Mouse (Mus musculus): ENCODE data around the gene Dip2a. TPM values are rescaled to one million over a fixed set of nuclear protein-coding genes. Genes with fewer than 3 reads are reported as not detected.
A peak's percentile ranks its signal among the peaks of the same experiment; 100 is the strongest.

Dip2a gene
- total RNA-seq (2021) (1 to 10 TPM; 8.4 to 9.2 TPM), polyA plus RNA-seq (2012; rRNA removed) (7.5 and 9.9 TPM in 2 replicates)
- long read RNA-seq, result 0 reads

DNA sequence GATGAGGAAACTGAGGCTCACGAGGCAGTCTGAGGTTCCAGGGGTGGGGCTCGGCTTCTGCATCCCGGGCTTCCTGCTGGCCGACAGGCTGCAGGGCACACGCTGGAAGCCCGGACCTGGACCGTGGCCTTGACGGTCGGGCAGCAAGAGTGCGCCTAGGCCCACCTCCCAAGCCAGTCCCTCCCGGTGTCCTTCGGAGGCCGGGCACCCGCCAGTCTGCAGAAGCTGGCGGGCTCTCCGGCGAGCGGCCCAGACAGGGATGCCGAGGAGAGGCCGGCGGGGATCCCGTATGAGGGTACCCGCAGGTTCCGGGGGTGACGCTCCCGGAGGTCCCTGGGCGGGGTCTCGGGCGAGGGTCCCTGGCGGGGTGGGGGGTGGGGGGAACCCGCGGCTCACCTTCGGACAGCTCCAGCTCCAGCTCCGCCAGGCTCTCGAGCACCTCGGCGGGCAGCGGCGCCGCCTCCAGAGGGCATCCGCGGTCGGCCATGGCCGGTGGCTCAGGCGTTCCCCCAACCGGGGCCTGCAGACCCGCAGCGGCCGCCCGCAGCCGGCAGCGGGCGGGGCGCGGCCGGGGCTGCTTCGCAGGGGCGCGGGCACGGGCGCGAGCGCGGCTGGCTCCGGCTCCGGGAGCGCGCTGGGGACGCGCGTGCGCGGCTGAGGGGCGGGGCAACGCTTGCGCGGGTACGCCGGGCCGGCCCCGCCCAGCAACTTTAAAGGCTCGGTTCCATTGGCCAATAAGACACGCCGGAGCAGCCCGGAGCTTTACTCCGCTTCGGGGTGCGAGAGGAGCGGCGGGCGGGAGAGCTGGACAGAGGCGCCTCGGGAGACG lies at the start of gene Dip2a:
Gene Dip2a (minus strand): TSS at position 581 of the 829 bp plus-strand sequence.
- Histone ChIP-seq H3K27ac (peak within 1 kb of the TSS; percentile 89), H3K79me2 (replicated peaks; ENCODE audit: control insufficient read depth, insufficient read depth, low read length) (peaks cover 4% of the 10 kb centered on the region), H3K36me3 (ENCODE audit: control insufficient read depth, insufficient read depth, low read length) (no peaks in the 10 kb centered on the region), H3K9ac (ENCODE audit: low read depth, low read length) (peak within 1 kb of the TSS; percentile 97), H3K4me3 (peak within 1 kb of the TSS; percentile 74), H3K4me1 (ENCODE audit: control insufficient read depth, insufficient read depth, low read length) (peaks cover 3% of the 10 kb centered on the region), H3K27me3 (ENCODE audit: control insufficient read depth, insufficient read depth, low read length) (no peaks in the 10 kb centered on the region)
- intact Hi-C loops (cut with DNase I), result no loop called here
- peak; percentile 98 to 99 for DNase-seq
- TF ChIP-seq EP300 (IDR thresholded peaks at IDR 0.05; ENCODE audit: insufficient read depth, low read depth, low read length) (no peak), POLR2A (IDR thresholded peaks at IDR 0.05; ENCODE audit: insufficient read depth, low read depth, low read length) (peak; percentile 62; the same call in 1 of the 2 replicates), CTCF (IDR thresholded peaks at IDR 0.05) (no peak)
- WGBS, result under 1% methylated on average over 91 of the region's 94 CpGs

DNA sequence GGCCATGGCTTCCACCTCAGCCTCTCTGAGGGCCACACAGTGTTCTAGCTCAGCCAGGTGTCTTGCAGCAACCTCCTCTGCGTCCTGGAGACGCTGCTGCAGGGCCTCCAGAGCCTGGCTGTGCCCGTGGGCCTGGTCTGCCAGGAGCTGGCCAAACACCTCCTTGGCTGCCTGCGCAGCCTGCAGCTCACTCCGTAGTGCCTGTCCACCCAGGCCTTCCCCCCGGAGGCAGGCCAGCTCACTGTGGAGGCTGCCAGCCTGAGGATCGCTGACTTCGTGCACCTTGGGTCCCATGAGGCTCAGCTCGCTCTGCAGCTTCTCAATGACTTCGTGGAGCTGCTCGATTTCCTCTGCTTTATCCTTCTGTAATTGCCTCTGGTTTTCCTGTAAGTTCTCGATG lies 47.5 kb upstream of the Dip2a start:
- 94% methylated on average over 12 of the region's 12 CpGs for WGBS
- no peaks in the 10 kb centered on the region for H3K36me3 ChIP-seq (ENCODE audit: control insufficient read depth, insufficient read depth, low read length)
- no peaks in the 10 kb centered on the region for H3K79me2 ChIP-seq (replicated peaks; ENCODE audit: control insufficient read depth, insufficient read depth, low read length)
- no peak overlapping the region for H3K27ac ChIP-seq
- no peak overlapping the region for H3K4me3 ChIP-seq
- no peaks in the 10 kb centered on the region for H3K4me1 ChIP-seq (ENCODE audit: control insufficient read depth, insufficient read depth, low read length)
- intact Hi-C loops (cut with DNase I), result no loop called here
- no peak overlapping the region for H3K9ac ChIP-seq (ENCODE audit: low read depth, low read length)
- no peaks in the 10 kb centered on the region for H3K27me3 ChIP-seq (ENCODE audit: control insufficient read depth, insufficient read depth, low read length)
- no peak for TF ChIP-seq CTCF (IDR thresholded peaks at IDR 0.05)
- TF ChIP-seq POLR2A (IDR thresholded peaks at IDR 0.05; ENCODE audit: insufficient read depth, low read depth, low read length), result no peak
- TF ChIP-seq EP300 (IDR thresholded peaks at IDR 0.05; ENCODE audit: insufficient read depth, low read depth, low read length), result no peak
- no peak for DNase-seq

DNA sequence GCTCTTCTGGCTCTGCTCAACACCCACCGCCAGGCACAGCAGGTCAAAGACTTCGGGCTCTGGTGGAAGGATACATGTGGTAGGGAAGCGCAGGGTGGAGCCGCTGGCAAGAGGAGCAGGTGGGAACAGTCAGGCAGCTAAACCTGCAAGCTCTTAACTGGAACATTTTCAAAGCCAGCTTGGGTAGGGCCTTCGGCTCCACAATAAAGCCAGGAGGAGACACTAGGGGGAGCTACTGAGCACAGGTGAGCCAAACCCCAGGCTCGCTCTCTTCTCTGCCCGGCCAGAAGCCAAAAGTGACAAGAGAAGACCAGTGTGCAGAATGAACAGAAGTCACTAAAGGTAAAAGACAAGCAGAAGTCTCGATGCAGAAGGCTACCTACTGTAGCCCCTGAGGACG lies 46.7 kb upstream of the Dip2a start:
- no peaks in the 10 kb centered on the region for H3K36me3 ChIP-seq (ENCODE audit: control insufficient read depth, insufficient read depth, low read length)
- H3K4me3 ChIP-seq, result no peak overlapping the region
- H3K27me3 ChIP-seq (ENCODE audit: control insufficient read depth, insufficient read depth, low read length), result no peaks in the 10 kb centered on the region
- DNase-seq, result no peak
- WGBS, result 87% methylated on average over 9 of the region's 9 CpGs
- H3K9ac ChIP-seq (ENCODE audit: low read depth, low read length), result no peak overlapping the region
- no peaks in the 10 kb centered on the region for H3K4me1 ChIP-seq (ENCODE audit: control insufficient read depth, insufficient read depth, low read length)
- H3K27ac ChIP-seq, result no peak overlapping the region
- H3K79me2 ChIP-seq (replicated peaks; ENCODE audit: control insufficient read depth, insufficient read depth, low read length), result no peaks in the 10 kb centered on the region
- intact Hi-C loops (cut with DNase I), result no loop called here
- TF ChIP-seq CTCF (IDR thresholded peaks at IDR 0.05) (peak; percentile 73), EP300 (IDR thresholded peaks at IDR 0.05; ENCODE audit: insufficient read depth, low read depth, low read length) (no peak)

DNA sequence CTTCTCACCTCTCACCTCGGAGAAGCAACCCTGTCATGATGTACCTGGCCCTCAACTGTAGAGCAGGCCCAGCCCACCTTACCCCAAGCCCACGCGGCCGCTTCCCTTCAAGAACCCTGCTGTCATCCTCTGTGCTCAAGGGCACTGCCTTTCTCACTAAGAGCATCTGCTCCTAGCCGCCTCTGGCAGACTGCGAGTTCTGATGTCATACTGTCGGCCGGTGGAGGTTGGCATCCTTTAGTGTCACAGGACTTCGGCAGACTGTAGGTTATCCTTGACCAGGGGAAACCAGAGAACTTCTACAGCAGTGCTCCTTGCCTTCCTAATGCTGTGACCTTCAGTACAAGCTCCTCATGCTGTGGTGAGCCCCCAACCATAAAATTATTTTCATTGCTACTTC lies 46.1 kb upstream of the Dip2a start:
- no peaks in the 10 kb centered on the region for H3K4me1 ChIP-seq (ENCODE audit: control insufficient read depth, insufficient read depth, low read length)
- intact Hi-C loops (cut with DNase I), result no loop called here
- no peak for DNase-seq
- no peaks in the 10 kb centered on the region for H3K27me3 ChIP-seq (ENCODE audit: control insufficient read depth, insufficient read depth, low read length)
- H3K36me3 ChIP-seq (ENCODE audit: control insufficient read depth, insufficient read depth, low read length), result no peaks in the 10 kb centered on the region
- TF ChIP-seq POLR2A (IDR thresholded peaks at IDR 0.05; ENCODE audit: insufficient read depth, low read depth, low read length), result no peak
- no peak for TF ChIP-seq CTCF (IDR thresholded peaks at IDR 0.05)
- TF ChIP-seq EP300 (IDR thresholded peaks at IDR 0.05; ENCODE audit: insufficient read depth, low read depth, low read length), result no peak
- H3K9ac ChIP-seq (ENCODE audit: low read depth, low read length), result no peak overlapping the region
- H3K79me2 ChIP-seq (replicated peaks; ENCODE audit: control insufficient read depth, insufficient read depth, low read length), result no peaks in the 10 kb centered on the region
- no peak overlapping the region for H3K27ac ChIP-seq
- 85% methylated on average over 9 of the region's 9 CpGs for WGBS
- H3K4me3 ChIP-seq, result no peak overlapping the region

DNA sequence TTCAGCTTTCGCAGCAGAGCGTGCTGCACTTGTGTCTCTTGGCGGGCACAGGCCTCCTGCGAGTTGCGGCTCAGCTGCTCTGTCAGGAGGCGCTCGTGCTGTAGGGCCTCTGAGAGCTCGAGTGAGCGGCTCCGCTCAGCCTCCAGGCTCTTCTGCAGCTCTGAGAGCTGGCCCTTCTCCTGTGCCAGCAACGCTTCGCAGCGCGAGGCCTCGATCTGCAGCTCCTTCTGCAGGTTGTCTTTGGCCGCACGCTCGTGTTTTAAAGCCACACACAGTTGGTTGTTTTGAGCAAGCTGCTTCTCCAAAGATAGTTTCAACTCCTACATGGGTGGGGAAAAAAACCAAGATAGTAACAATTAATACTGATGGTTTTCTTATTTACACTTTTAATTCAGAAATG lies 29.9 kb upstream of the Dip2a start:
- H3K4me1 ChIP-seq (ENCODE audit: control insufficient read depth, insufficient read depth, low read length), result no peaks in the 10 kb centered on the region
- no peak overlapping the region for H3K9ac ChIP-seq (ENCODE audit: low read depth, low read length)
- intact Hi-C loops (cut with DNase I), result no loop called here
- DNase-seq, result no peak
- no peak overlapping the region for H3K4me3 ChIP-seq
- H3K36me3 ChIP-seq (ENCODE audit: control insufficient read depth, insufficient read depth, low read length), result no peaks in the 10 kb centered on the region
- 93% methylated on average over 18 of the region's 18 CpGs for WGBS
- no peaks in the 10 kb centered on the region for H3K27me3 ChIP-seq (ENCODE audit: control insufficient read depth, insufficient read depth, low read length)
- no peak overlapping the region for H3K27ac ChIP-seq
- no peaks in the 10 kb centered on the region for H3K79me2 ChIP-seq (replicated peaks; ENCODE audit: control insufficient read depth, insufficient read depth, low read length)
- TF ChIP-seq CTCF (IDR thresholded peaks at IDR 0.05) (no peak), POLR2A (IDR thresholded peaks at IDR 0.05; ENCODE audit: insufficient read depth, low read depth, low read length) (no peak), EP300 (IDR thresholded peaks at IDR 0.05; ENCODE audit: insufficient read depth, low read depth, low read length) (no peak)

DNA sequence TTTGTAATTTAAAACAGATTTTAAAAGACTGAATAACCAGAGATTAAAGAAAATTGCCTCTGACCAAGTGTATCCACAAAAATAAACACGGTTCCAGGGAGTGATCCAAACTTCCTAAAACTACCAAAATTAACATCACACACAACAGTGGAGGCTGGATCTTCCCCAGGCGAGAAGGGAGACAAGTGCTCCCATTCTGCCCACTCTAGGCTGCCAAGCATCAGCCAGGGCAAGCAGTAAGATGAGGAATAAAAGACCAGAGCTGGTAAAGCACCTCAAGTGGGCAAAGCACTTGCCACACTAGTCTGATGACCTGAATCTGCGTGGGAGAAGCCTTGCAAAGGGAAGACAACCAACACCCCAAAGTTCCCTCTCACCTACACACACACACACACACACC lies 26.6 kb upstream of the Dip2a start:
- Histone ChIP-seq H3K9ac (ENCODE audit: low read depth, low read length) (no peak overlapping the region), H3K4me1 (ENCODE audit: control insufficient read depth, insufficient read depth, low read length) (no peaks in the 10 kb centered on the region), H3K27me3 (ENCODE audit: control insufficient read depth, insufficient read depth, low read length) (no peaks in the 10 kb centered on the region), H3K4me3 (no peak overlapping the region), H3K79me2 (replicated peaks; ENCODE audit: control insufficient read depth, insufficient read depth, low read length) (no peaks in the 10 kb centered on the region), H3K27ac (no peak overlapping the region), H3K36me3 (ENCODE audit: control insufficient read depth, insufficient read depth, low read length) (no peaks in the 10 kb centered on the region)
- 82% methylated on average over 3 of the region's 3 CpGs for WGBS
- intact Hi-C loops (cut with DNase I), result no loop called here
- DNase-seq, result no peak
- TF ChIP-seq POLR2A (IDR thresholded peaks at IDR 0.05; ENCODE audit: insufficient read depth, low read depth, low read length), result no peak
- no peak for TF ChIP-seq EP300 (IDR thresholded peaks at IDR 0.05; ENCODE audit: insufficient read depth, low read depth, low read length)
- TF ChIP-seq CTCF (IDR thresholded peaks at IDR 0.05), result no peak

All from heart, adult 2 months (tissue).